Mouse (Mus musculus): Measurements from ENCODE around the gene Nr1h2. TPM values are rescaled to one million over a fixed set of nuclear protein-coding genes. Genes with fewer than 3 reads are reported as not detected.
A peak's percentile ranks its signal among the peaks of the same experiment; 100 is the strongest.

The Nr1h2 gene
- total RNA-seq (2021), result 10 to 100 TPM; 28.9 to 31.1 TPM
- long read RNA-seq, experiment 1, transcript Nr1h2-203 (10 exons, 1,988 nt), result minor isoform, 9 of 28 reads
- long read RNA-seq, experiment 1, transcript Nr1h2-201 (10 exons, 1,999 nt), result major isoform, 10 of 28 reads
- long read RNA-seq, experiment 1, partial matches to known transcripts, result 3 of 28 reads
- long read RNA-seq, experiment 1, other reads (novel, unspliced or antisense), result 3 of 28 reads
- long read RNA-seq, experiment 2, transcript Nr1h2-203 (10 exons, 1,988 nt), result major isoform, 13 of 45 reads
- long read RNA-seq, experiment 2, transcript Nr1h2-202 (10 exons, 1,948 nt), result minor isoform, 6 of 45 reads
- long read RNA-seq, experiment 2, transcript Nr1h2-201 (10 exons, 1,999 nt), result minor isoform, 10 of 45 reads
- long read RNA-seq, experiment 2, partial matches to known transcripts, result 7 of 45 reads
- long read RNA-seq, experiment 2, other reads (novel, unspliced or antisense), result 9 of 45 reads

GRCm38 (mm10) chr7:44553826-44554225 is at the start of gene Nr1h2:
Nr1h2 (minus strand) TSS chr7:44553951.
- DNase-seq, result peak; percentile 93 to 94
- intact Hi-C loops (cut with DNase I), result loop anchor here (5.0 kb wide), 1 partner anchor 57 kb away; the partner anchor contains the start of genes Emc10 and Fam71e1

GRCm38 (mm10) chr7:44603186-44603855 is 49.6 kb upstream of the Nr1h2 start:
- intact Hi-C loops (cut with DNase I), result no loop called here
- no peak for DNase-seq

GRCm38 (mm10) chr7:44602443-44602842 is 48.7 kb upstream of the Nr1h2 start:
- DNase-seq, result no peak
- intact Hi-C loops (cut with DNase I), result no loop called here

- intact Hi-C loops (cut with DNase I), result no loop called here
- no peak for DNase-seq
These were observed 47.9 kb upstream of the Nr1h2 start for GRCm38 (mm10) chr7:44601646-44602045.

- intact Hi-C loops (cut with DNase I), result no loop called here
- no peak for DNase-seq
These were observed 47.0 kb upstream of the Nr1h2 start for GRCm38 (mm10) chr7:44600691-44601262.

- intact Hi-C loops (cut with DNase I), result no loop called here
- no peak for DNase-seq
These were observed 44.6 kb upstream of the Nr1h2 start for GRCm38 (mm10) chr7:44598336-44598735.

- no peak for DNase-seq
- intact Hi-C loops (cut with DNase I), result no loop called here
These were observed 43.9 kb upstream of the Nr1h2 start for GRCm38 (mm10) chr7:44597666-44598065.

GRCm38 (mm10) chr7:44596996-44597538 is 43.3 kb upstream of the Nr1h2 start:
- no peak for DNase-seq
- intact Hi-C loops (cut with DNase I), result no loop called here

- intact Hi-C loops (cut with DNase I), result no loop called here
- no peak for DNase-seq
These were observed 42.3 kb upstream of the Nr1h2 start for GRCm38 (mm10) chr7:44596051-44596450.

GRCm38 (mm10) chr7:44595131-44595561 is 41.4 kb upstream of the Nr1h2 start:
- intact Hi-C loops (cut with DNase I), result no loop called here
- no peak for DNase-seq

- intact Hi-C loops (cut with DNase I), result no loop called here
- DNase-seq, result no peak
These were observed 40.5 kb upstream of the Nr1h2 start for GRCm38 (mm10) chr7:44594291-44594690.

GRCm38 (mm10) chr7:44593775-44594174 is 40.0 kb upstream of the Nr1h2 start:
- intact Hi-C loops (cut with DNase I), result no loop called here
- peak; percentile 51 to 68 for DNase-seq

GRCm38 (mm10) chr7:44593051-44593450 is 39.3 kb upstream of the Nr1h2 start:
- intact Hi-C loops (cut with DNase I), result no loop called here
- DNase-seq, result no peak

- no peak for DNase-seq
- intact Hi-C loops (cut with DNase I), result no loop called here
These were observed 37.8 kb upstream of the Nr1h2 start for GRCm38 (mm10) chr7:44591348-44592116.

GRCm38 (mm10) chr7:44590402-44591347 is 36.9 kb upstream of the Nr1h2 start, which contains the start of gene Kcnc3:
Kcnc3 (plus strand) TSS chr7:44590664.
- intact Hi-C loops (cut with DNase I), result no loop called here
- peak; percentile 55 to 78 for DNase-seq

GRCm38 (mm10) chr7:44589946-44590345 is 36.2 kb upstream of the Nr1h2 start:
- no peak for DNase-seq
- intact Hi-C loops (cut with DNase I), result no loop called here

GRCm38 (mm10) chr7:44589149-44589548 is 35.4 kb upstream of the Nr1h2 start:
- intact Hi-C loops (cut with DNase I), result no loop called here

GRCm38 (mm10) chr7:44588338-44588737 is 34.6 kb upstream of the Nr1h2 start:
- intact Hi-C loops (cut with DNase I), result no loop called here
- no peak for DNase-seq

More at GRCm38 (mm10) chr7:44589149-44589548, 35.4 kb upstream of the Nr1h2 start:
- peak; percentile 37 to 58 for DNase-seq

GRCm38 (mm10) chr7:44587676-44588075 is 33.9 kb upstream of the Nr1h2 start:
- intact Hi-C loops (cut with DNase I), result no loop called here
- no peak for DNase-seq
